Mouse (Mus musculus) embryonic facial prominence, embryonic 14.5 days (tissue): ENCODE data around the gene Tgif2. TPM values are rescaled to one million over a fixed set of nuclear protein-coding genes. Genes with fewer than 3 reads are reported as not detected.

ENCODE experiments used
- ATAC-seq: fragments of 200-750 bp; cut with Nextera tagmentation; 2 replicates; pipeline ENCODE4 v1.8.0; 2017; ENCODE audit warnings: low read depth, moderate number of reproducible peaks, moderate TSS enrichment
- DNase-seq: peaks from one replicate; pipeline ENCODE4 v3.0.0-alpha.2; 2015; ENCODE audit warnings: low spot score
- H3K27ac ChIP-seq: fragments of 300-500 bp; sonication (generic); replicated peaks from 2 replicates; pipeline ENCODE4 v1.5.1; 2014; ENCODE audit warnings: low read depth, mild to moderate bottlenecking, low read length, moderate library complexity
- H3K27me3 ChIP-seq: fragments of 300-500 bp; sonication (generic); replicated peaks from 2 replicates; pipeline ENCODE4 v1.6.1; 2014; ENCODE audit warnings: low read length; ENCODE audit not compliant: control insufficient read depth, insufficient read depth
- H3K36me3 ChIP-seq: fragments of 300-500 bp; sonication (generic); 2 replicates; pipeline ENCODE4 v1.6.1; 2014; ENCODE audit warnings: low read length, mixed read lengths; ENCODE audit not compliant: control insufficient read depth, insufficient read depth
- H3K4me1 ChIP-seq: fragments of 300-500 bp; sonication (generic); 2 replicates; pipeline ENCODE4 v1.6.1; 2014; ENCODE audit warnings: antibody characterized with exemption, low read length; ENCODE audit not compliant: control insufficient read depth, insufficient read depth
- H3K4me2 ChIP-seq: fragments of 300-500 bp; sonication (generic); 2 replicates; pipeline ENCODE4 v1.6.1; 2014; ENCODE audit warnings: low read depth, mild to moderate bottlenecking, low read length, moderate library complexity, mixed read lengths
- H3K4me3 ChIP-seq: fragments of 300-500 bp; sonication (generic); 2 replicates; pipeline ENCODE4 v1.5.1; 2014; ENCODE audit warnings: low read depth, mild to moderate bottlenecking, low read length
- H3K9ac ChIP-seq: fragments of 300-500 bp; sonication (generic); 2 replicates; pipeline ENCODE4 v1.6.1; 2014; ENCODE audit warnings: low read depth, mild to moderate bottlenecking, low read length, moderate library complexity, mixed read lengths
- H3K9me3 ChIP-seq: fragments of 300-500 bp; sonication (generic); 2 replicates; pipeline ENCODE4 v1.6.1; 2016; ENCODE audit warnings: low read length; ENCODE audit not compliant: control insufficient read depth
- WGBS: fragments of 180-500 bp; shearing (Covaris S2); extraction: QIAGEN DNeasy Blood & Tissue Kit; methylation state at CpG from one replicate; pipeline ENCODE4 v1.1.7; 2014; 5-methylcytosine and 5-hydroxymethylcytosine counted together
- polyA plus RNA-seq: library from polyadenylated mRNA; unstranded; fragments of >200 nt; fragmentation: Nextera tagmentation; extraction: Ambion mirVana; gene quantifications from 2 replicates; pipeline ENCODE4 v1.2.1, GENCODE M21; 2014

Tgif2 gene
- polyA plus RNA-seq, 1 experiment from 2014 or later = 44.3 TPM

GRCm38 (mm10) chr2:156840301-156841027 is 657 bp downstream of the Tgif2 start:
- H3K9me3 ChIP-seq = no peaks in the 10 kb centered on the region
- peak; percentile 37 for ATAC-seq
- H3K36me3 ChIP-seq = peaks cover 29% of the 10 kb centered on the region
- peak overlapping the region; percentile 61 for H3K4me2 ChIP-seq
- DNase-seq = peak; percentile 77
- peak overlapping the region; percentile 91 for H3K4me3 ChIP-seq
- peaks cover 26% of the 10 kb centered on the region for H3K4me1 ChIP-seq
- H3K27me3 ChIP-seq = no peaks in the 10 kb centered on the region
- WGBS = 0% methylated on average over 10 of the region's 79 CpGs
- peak overlapping the region; percentile 95 for H3K9ac ChIP-seq
- H3K27ac ChIP-seq = peak overlapping the region; percentile 91

GRCm38 (mm10) chr2:156841028-156841840 is 1.4 kb downstream of the Tgif2 start:
- Histone ChIP-seq H3K4me3 (peak overlapping the region; percentile 91), H3K36me3 (peaks cover 31% of the 10 kb centered on the region), H3K9me3 (no peaks in the 10 kb centered on the region), H3K27me3 (no peaks in the 10 kb centered on the region), H3K27ac (peak overlapping the region; percentile 91), H3K4me1 (peaks cover 26% of the 10 kb centered on the region), H3K4me2 (peak overlapping the region; percentile 61), H3K9ac (peak overlapping the region; percentile 95)
- WGBS = under 1% methylated on average over 40 of the region's 42 CpGs
- ATAC-seq = no peak
- DNase-seq = peak; percentile 79

GRCm38 (mm10) chr2:156841841-156842706 is 2.3 kb downstream of the Tgif2 start:
- peak overlapping the region; percentile 91 for H3K4me3 ChIP-seq
- ATAC-seq (peak; percentile 7; the same call in 1 of the 2 replicates), DNase-seq (peak; percentile 84)
- no peaks in the 10 kb centered on the region for H3K27me3 ChIP-seq
- H3K36me3 ChIP-seq = peaks cover 32% of the 10 kb centered on the region
- H3K27ac ChIP-seq = peak overlapping the region; percentile 91
- peak overlapping the region; percentile 95 for H3K9ac ChIP-seq
- no peaks in the 10 kb centered on the region for H3K9me3 ChIP-seq
- H3K4me1 ChIP-seq = peaks cover 26% of the 10 kb centered on the region
- WGBS = 1% methylated on average over 20 of the region's 20 CpGs
- peak overlapping the region; percentile 61 for H3K4me2 ChIP-seq

- Histone ChIP-seq H3K27me3 (no peaks in the 10 kb centered on the region), H3K9me3 (no peaks in the 10 kb centered on the region), H3K4me1 (peaks cover 26% of the 10 kb centered on the region), H3K4me3 (peak overlapping the region; percentile 91), H3K4me2 (peak overlapping the region; percentile 61), H3K27ac (peak overlapping the region; percentile 91), H3K36me3 (peaks cover 34% of the 10 kb centered on the region), H3K9ac (peak overlapping the region; percentile 95; the same call in 1 of the 2 replicates)
- ATAC-seq (no peak), DNase-seq (peak; percentile 68)
- WGBS = 6% methylated on average over 11 of the region's 11 CpGs
Measured at GRCm38 (mm10) chr2:156842711-156843110, 2.9 kb downstream of the Tgif2 start.

GRCm38 (mm10) chr2:156843331-156843730 is 3.5 kb downstream of the Tgif2 start:
- Histone ChIP-seq H3K9me3 (no peaks in the 10 kb centered on the region), H3K27ac (no peak overlapping the region), H3K4me3 (peak overlapping the region; percentile 91; the same call in 1 of the 2 replicates), H3K4me1 (peaks cover 26% of the 10 kb centered on the region), H3K27me3 (no peaks in the 10 kb centered on the region), H3K4me2 (peak overlapping the region; percentile 61), H3K36me3 (peaks cover 41% of the 10 kb centered on the region), H3K9ac (no peak overlapping the region)
- ATAC-seq (no peak), DNase-seq (no peak)
- 71% methylated on average over 10 of the region's 10 CpGs for WGBS

GRCm38 (mm10) chr2:156844715-156845114 is 4.9 kb downstream of the Tgif2 start:
- Histone ChIP-seq H3K27ac (peak overlapping the region; percentile 6), H3K4me1 (peaks cover 26% of the 10 kb centered on the region), H3K9ac (peak overlapping the region; percentile 34; the same call in 1 of the 2 replicates), H3K4me3 (no peak overlapping the region), H3K9me3 (no peaks in the 10 kb centered on the region), H3K27me3 (no peaks in the 10 kb centered on the region), H3K4me2 (0 out of 2 replicates have a peak overlapping the region, but pooled peaks have one; percentile 0), H3K36me3 (peaks cover 54% of the 10 kb centered on the region)
- 27% methylated on average over 10 of the region's 10 CpGs for WGBS
- no peak for ATAC-seq
- peak; percentile 70 for DNase-seq

- peaks cover 17% of the 10 kb centered on the region for H3K4me1 ChIP-seq
- no peak overlapping the region for H3K27ac ChIP-seq
- DNase-seq (no peak), ATAC-seq (no peak)
- no peaks in the 10 kb centered on the region for H3K27me3 ChIP-seq
- H3K36me3 ChIP-seq = peaks cover 83% of the 10 kb centered on the region
- H3K4me2 ChIP-seq = no peak overlapping the region
- 46% methylated on average over 6 of the region's 6 CpGs for WGBS
- H3K9me3 ChIP-seq = no peaks in the 10 kb centered on the region
- no peak overlapping the region for H3K4me3 ChIP-seq
- H3K9ac ChIP-seq = no peak overlapping the region
Measured at GRCm38 (mm10) chr2:156847653-156848052, 7.8 kb downstream of the Tgif2 start.
